Mouse (Mus musculus) retina, postnatal 7 days (tissue): ENCODE measurements around the gene Akt1.

Experiments used
- DNase-seq: peaks from one replicate; pipeline ENCODE4 v3.0.0-alpha.2; 2012; ENCODE audit warnings: low read depth, low spot score

The Akt1 gene

DNA sequence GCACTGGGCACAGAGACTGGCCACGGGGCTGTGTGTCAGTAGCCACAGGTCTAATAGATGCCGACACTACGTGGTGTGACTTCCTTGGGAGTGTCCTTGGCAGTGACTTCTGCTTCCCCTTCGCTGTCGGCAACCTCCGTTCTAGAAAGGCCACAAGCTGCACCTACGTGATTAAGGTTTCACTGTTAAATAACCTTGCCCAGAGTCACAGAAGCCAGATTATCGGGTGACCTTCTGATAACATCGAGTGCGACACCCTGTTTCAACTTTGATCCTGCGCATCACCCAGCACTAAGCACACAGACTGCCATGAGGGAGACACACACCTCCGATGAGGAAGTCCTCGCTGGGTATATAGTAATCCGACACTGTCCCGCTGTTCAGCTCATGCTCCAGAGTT is 13.8 kb upstream of the Akt1 start:
- no peak for DNase-seq

DNA sequence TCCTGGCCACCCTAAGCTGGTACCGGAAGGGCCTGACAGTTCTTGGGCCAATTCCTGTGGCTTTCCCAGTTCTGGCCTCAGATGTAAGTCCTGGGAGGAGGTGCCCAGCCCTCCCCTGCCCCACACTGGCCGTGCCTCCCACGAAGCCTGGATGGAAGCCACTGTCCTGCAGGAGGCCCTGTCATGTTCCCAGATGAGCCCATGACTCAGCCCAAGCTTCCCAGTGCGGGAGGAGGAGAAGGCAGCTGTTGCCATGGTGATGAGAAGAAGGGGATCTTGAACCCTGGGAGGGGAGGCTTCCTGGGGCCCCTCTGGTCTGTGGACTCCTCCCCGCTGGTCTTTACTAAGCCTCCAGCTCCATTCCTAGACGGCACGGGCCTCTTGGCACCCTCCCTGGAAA is 8.7 kb upstream of the Akt1 start:
- no peak for DNase-seq

DNA sequence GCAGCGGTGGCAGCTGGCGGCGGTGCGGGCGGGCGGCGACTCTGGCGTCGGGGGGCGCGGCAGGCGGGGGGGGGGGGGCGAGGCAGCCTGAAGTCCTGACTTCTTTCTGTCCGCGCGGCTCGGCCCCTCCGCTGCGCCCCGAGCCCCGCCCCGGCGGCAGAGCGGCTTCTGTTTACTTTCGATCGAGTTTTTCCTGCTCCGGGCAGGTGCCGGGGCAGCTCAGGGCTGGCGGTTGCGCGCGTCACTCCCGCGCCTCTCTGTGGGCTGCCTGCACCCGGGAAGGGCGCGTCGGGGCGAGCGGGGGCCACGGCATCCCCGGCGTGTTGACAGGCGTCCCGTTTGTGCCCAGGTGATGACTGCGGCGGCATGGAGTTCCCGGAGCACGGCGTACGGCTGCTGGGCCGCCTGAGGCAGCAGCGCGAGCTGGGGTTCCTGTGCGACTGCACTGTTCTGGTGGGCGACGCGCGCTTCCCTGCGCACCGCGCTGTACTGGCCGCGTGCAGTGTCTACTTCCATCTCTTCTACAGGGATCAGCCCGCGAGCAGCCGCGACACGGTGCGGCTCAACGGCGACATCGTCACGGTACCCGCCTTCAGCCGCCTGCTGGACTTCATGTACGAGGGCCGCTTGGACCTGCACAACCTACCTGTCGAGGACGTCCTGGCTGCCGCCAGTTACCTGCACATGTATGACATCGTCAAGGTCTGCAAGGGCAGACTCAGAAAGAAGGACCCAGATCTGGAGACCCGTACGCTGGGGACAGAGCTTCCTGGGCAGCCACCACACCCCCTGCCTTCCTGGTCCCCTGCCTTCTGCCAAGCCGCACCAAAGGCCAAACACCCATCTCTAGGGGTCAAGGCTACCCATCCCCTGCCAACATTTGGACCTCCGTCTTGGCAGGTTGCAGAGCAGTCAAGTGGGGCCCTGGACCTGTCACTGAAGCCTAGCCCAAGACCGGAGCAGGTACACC is 4.6 kb upstream of the Akt1 start:
- no peak for DNase-seq

DNA sequence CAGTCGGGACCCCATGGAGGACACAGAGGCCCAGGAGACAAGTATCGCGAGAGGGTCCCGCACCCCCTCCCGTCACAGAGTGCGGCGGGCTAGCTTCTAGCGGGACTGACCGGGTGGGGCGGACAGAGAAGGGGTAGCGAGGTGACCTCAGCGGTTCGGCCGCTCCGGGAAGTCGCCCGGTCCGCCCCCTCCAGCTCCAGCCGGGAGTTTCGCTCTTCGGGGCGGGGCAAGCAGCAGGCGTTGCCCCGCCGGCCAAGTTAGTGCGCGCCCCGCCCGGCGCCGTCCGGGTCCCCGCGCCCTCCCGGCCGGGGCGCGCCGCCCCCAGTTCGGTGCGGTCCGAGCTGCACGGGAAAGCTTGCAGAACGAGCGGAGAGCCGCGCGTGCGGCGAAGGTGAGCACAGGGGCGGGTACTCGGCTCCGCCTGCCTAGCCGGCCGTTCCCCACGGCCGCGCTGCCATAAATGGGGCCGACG is 3.9 kb upstream of the Akt1 start, which contains the start of gene Zbtb42:
Gene Zbtb42 (plus strand): TSS at position 274 of the 472 bp plus-strand sequence.
- DNase-seq = no peak

DNA sequence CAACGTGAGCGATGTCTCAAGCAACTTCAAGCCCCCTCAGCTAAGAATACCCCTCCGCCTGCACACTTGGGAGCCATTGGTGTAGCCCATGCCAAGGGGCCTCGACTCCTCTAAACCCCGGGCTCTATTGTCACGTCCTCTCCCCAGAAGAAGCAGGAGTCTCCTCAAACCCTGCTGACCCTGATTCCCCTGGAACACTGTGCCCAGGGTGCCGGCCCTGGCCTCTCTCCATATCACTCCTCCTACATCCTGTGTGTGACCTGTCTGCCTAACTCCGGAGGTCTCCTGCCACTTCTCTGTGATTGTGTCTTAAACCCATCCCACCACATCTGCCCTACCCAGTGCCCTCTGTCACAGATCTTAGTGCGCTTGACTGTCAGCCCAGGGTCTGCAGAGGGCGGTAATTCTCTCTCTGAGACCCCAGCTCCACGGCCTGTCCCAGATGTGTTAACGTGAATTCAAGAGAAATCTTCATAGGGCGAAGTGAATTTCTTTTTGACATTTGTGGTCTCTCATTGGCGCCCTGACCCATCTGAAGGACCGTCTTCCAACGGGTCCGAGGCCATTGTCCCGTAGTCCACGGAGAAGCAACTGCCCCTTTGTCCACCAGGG is 3.4 kb upstream of the Akt1 start:
- DNase-seq = no peak

DNA sequence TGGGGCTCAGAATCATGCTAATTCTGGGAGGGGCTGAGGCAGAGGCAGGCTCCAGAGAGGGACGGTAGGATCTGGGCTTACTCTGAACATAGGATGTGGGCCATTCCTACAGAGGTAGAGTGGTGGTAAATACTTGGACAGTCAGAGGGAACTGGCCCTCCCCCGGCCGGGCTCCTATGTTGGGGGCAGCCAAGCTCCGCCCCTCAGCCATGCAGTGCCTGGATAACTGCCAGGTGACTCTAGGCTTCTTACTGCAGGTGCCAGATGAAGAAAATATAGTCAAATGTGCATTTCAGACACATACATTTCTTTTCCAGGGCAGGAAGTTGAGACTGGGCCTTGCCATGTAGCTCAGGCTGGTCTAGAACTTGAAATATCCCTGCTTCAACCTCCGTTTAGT is 2.4 kb upstream of the Akt1 start:
- no peak for DNase-seq

DNA sequence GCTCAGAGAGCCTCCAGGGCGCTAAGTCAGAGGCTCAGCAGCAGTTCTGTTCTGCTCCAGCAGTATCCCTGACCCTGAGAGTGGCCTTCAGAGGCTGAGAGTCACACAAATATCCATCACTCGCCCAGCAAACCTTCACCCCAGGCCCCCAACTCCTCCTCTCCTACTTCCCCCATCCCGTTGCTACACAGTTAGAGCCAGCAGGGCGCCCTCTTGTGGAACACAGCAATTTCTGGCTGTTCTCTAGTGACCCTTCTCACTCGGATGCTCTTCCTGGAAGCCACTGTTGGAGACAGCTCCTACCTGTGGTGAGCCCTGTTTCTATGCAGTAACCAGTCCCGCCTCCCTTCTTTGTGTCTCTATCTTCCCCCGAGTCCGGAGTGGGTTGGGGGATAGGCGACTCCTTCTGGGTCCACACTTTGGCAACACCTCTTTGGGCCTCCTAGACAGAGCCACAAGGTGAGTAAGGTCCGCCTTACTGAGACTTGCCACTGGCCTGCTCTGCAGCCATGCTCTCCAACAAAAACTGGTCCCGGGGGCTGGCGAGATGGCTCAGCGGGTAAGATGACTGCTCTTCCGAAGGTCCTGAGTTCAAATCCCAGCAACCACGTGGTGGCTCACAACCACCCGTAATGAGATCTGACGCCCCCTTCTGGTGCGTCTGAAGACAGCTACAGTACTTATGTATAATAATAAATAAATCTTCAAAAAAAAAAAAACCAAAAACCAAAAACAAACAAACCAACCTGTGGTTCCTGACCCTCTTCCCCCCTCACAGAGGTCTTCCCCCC is 756 bp upstream of the Akt1 start:
- peak; percentile 80 for DNase-seq

DNA sequence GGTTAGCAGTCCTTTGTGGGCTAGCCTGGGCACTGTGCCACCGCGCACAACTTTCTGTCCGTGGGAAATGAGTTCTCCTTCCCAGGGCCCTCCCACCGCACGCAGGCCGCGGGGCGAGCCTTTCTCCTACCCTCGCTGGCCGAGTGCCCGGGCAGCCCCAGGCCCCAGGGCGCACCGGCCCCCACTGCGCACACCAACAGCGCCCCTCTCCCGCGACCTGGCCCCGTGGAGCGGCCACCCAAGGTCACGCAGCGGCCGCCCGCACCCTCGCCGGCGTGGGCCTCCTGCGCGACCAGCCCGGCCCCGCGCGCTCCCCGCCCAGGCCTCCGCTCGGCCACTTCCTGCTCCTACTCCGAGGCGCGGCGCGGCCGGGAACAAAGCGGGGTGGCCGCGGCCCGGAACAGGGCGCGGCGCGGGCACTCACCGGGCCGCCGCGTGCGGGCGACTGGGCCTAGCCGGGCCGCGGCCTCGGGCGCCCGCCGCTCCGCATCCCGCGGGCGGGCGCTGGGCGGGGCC is 1.1 kb downstream of the Akt1 start:
- no peak for DNase-seq

DNA sequence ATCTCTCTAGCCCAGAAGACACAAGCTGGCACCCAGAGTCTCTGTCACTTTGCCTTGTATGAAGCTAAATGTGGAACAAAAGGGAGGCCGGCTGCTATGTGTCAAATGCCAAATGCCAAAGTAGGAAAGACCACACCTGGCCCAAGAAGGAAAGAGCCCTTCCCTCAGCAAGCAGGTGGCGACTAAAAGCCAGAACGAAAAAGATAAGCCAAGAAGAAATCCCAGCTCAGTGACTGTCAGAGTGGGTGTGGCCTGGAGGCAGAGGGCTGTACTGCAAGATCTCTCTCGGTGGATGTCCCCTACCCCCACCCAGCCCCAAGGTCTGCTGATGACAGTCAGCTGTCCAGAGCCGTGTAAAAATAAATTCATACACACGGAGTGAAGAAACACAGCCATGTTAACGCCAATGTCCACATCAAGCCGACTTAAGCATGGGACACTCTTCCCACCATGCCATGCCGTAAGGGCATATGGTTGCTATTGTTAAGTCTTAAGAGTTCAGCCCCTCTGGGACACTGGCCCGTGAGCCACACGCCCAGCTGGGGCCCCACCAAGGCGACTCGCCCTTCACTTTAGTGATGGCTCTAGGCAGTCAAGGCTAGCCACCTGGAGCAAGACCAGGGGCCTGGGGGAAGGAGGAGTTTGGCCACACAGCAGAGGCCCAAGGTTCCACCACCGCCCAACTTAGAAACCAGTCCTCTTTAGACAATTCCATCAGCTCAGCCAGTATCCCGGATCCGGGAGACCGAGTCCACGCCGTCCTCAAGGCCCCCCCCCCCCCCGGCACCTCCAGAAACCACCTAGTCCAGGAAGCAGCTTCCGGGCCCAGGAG is 1.7 kb downstream of the Akt1 start:
- DNase-seq = no peak

DNA sequence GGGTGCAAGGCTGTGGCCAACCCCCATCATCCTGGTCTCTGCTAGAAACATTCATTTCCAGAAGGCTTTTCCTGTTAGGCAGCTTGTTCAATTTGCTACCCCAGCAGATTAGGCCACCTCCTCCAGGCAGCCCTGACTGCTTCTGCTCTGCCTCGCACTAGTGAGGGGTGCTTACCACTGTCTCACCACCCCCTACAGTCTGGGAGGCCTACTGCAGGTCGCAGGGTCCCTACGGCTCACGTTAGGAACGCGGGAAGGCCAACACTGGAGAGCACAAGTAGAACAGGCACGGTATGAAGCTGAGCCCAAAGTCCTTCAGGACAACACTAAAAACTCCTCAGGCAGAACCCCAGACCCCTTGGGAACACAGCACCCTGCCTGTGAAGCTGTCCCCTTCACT is 2.8 kb downstream of the Akt1 start:
- no peak for DNase-seq

DNA sequence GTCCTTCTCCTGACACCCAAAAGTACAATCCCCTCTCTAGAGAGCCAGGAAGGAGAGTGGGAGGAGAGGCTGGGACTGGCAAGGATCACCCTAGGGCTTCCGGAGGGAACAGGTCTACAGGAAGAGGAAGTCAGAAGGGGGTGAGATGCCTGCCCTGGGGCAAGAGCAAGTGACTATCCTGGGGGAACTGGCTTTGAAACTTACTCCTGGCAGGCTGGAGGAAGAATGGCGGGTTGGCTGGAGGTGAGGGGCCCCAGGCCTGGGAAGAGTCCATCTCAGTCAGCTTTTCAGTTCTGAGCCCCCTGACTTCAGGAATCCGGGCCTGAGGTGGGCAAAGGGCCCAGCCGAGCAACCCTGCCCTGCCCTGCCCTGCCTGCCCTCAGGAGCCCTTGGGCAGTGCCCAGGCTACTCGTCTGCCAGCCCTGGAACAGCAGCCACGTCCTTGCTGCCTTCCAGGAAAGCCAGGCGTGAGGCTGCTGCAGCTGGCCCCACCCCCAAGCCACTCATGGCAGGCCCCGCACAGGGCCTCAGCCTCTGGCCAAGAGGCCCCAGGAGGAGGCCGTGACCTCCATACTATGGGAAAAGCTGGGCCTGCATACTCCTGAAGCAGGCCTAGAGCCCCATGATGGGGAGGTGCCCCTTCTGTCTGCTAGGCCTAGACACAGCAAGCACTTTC is 3.8 kb downstream of the Akt1 start:
- no peak for DNase-seq

DNA sequence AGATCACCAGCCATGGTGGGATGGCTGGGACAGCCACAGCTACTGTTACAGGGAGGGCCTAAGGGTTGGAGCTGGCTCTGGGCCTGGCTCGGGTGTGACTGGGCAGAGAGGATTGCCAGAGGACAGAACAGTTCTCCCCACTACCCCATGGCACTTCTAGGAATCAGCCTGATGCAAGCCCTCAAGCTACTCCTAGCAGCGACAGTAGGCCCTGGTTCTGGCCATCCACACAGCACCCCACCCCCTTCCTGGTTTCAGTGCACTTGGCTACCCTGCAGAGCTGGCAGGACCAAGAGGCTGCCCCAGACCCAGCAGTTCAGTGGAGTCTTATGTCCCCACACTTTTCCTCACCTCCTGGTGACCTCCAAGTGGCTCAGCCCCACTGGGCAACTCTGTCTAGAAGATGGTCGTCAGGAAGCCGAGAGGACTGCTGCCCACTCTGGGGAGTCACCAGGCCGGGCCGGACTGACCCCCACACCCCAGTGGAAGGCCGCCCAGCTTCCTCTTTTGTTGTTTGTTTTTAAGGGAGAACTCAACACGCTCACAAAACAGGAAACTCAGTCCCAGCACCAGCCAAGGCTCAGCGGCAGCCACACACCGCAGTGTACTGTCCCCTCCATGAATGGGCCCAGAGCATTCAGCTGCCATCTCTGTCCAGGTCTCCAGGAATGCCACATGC is 6.9 kb downstream of the Akt1 start:
- no peak for DNase-seq

DNA sequence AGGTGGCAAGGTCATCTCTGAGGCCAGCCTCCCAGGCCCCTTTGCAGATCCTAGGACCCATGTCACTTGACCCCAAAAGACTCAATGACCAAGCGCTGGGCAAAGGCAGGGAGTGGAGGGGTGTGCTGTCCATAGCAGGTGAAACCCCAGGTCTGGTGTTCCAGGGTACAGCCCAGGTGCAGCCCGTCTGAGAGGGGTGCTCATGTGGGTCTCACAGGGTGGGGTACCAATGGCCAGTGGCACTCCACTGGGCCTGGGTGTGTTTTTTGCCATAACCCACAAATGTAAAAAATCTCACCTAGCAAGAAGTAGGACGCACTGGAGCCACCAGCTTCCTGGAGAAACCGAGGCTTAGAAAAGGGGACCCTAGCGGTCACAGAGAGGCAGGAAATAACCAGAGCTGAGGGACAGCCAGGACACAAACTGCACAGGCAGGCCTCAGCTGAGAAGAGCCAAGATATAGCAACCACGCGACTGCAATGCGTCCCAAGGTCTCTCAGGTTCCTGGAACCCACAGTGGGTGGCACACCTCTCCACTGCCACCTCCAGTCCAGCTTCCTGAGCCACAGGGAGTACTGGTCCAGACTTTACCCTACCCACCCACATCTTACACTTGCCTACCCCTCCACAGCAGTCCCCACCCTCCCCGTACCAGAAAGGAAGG is 8.7 kb downstream of the Akt1 start:
- no peak for DNase-seq

DNA sequence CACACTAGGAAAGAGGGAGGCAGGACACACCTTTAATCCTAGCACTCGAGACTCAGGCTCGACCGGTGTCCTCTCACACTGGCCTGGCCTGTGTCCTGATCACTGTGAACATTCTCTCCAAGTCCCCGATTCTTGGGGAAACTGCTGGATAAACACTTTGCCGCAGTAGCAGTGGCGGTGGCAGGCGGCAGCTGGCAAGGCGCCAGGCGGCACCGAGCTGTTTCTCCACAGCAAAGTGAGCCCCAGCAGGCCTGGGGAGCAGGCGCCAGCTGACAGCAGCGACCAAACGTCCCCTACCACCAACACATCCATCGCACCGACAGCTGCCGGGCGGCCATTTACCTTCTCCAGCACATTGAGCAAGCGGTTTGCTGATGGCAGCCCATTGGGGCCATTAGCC is 9.2 kb downstream of the Akt1 start:
- DNase-seq = no peak

DNA sequence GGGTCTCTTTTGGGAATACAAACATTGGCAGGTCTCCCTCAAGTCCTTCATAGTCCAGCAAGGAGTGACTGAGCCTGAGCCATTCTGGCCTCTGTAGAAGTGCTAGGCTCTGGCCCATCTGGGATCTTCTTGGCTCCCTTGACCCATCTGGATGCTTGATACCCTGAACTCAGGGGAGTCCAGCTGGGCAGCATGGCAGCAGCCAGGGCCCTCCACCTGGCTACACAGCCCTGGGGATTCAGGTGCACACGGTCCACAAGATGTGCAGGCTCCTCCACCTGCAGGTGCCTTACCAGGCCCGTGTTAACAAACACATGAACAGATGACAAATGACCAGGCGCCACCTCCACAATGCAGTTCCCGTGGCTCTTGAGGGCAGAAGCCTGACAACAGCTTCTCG is 10.0 kb downstream of the Akt1 start:
- no peak for DNase-seq

DNA sequence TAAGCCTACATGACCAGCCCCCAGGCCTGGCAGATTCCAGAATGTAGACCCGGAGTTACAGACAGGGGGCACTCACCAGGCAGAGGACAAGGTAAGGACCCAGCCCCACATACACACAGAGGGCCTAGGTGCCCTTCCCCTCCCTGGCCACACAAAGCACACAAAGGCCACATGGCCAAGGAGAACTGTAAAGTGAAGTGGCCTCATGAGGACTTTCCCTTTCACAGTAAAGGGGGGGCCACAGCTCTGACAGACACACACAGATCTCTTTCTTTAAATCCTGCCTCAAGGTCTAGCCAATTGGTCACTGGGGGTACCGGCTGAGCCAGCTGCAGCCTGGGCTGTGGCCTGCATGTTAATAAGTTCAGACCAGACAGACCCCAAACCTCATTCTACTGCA is 10.6 kb downstream of the Akt1 start:
- no peak for DNase-seq

DNA sequence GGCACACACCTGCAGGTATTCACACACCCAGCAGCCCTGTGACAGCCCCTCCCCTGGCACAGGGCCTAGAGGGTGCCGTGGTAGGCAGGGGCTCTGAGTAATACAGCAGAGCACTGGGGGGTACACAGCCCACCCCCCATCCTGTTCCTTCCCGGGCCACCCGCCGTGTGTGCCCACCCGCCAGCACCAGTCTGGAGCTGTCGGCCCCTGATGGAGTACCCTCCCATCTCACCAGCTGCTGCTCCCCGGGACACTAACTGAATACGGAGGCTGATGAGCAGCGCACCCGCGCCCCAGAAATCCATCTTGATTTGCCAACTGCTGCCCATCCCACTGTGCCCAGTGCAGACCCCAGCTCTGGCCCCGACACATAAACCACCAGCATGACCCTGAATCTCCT is 11.0 kb downstream of the Akt1 start:
- DNase-seq = no peak

DNA sequence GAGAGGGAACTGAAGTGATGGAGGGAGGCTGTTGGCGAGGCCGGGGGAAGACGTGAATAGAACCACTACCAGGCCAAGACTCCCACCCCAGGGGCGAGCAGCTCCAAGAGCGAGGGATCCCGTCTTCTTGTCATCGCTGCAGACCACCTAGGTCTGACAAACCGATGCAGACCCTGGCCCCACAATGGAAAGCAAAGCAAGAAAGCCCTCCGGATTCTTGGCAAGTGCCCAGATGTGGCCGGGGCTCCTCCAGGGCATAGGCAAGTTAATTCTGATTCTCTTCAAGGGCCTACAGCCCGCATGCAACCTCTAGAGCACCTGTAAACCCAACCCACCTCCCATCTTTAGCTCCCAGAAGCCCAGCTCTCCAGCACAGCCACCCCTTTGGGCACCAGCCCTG is 11.4 kb downstream of the Akt1 start:
- no peak for DNase-seq

DNA sequence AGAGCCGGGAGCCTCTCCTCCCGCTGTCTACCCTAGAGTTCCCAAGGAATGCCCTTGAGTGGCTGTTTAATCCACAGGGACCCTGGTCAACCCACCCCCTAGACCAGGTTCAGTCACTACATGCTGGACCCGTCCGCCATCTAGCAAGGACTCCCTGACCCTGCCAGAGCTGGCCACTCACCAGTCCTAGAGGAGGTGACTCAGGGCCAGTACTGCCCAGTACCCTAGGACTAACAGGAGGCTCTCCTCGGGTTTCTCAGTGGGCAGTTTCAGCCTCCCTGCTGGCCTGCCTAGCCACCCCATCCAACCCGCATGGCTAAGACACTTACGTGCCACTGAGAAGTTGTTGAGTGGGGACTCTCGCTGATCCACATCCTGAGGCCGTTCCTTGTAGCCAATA is 12.8 kb downstream of the Akt1 start:
- no peak for DNase-seq

DNA sequence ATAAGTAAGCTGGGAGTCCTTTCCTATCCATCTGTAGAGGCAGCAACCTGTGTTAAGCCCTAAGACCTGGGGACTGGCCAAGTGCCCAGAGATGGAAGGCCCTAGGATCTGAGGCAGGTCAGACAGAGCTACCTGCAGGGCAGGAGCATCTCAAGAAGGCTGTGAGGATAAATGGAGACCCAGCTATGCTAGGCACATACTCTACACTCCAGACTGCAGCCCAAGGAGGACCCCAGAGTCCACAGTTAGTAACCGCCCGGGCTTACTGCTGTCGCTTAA is 13.4 kb downstream of the Akt1 start:
- DNase-seq = no peak
